Mouse (Mus musculus) stomach, postnatal 0 days (tissue): ENCODE measurements around the gene Fosl2. TPM values are rescaled to one million over a fixed set of nuclear protein-coding genes. Genes with fewer than 3 reads are reported as not detected.

Experiments used
- ATAC-seq: fragments of 200-750 bp; cut with Nextera tagmentation; 2 replicates; pipeline ENCODE4 v1.8.0; 2017; ENCODE audit not compliant: low FRiP score, low TSS enrichment
- DNase-seq: peaks from one replicate; pipeline ENCODE4 v3.0.0-alpha.2; 2016; ENCODE audit warnings: low spot score
- H3K27ac ChIP-seq: fragments of 300-500 bp; sonication (generic); replicated peaks from 2 replicates; pipeline ENCODE4 v1.5.1; 2014; ENCODE audit warnings: mild to moderate bottlenecking, control low read depth
- H3K27me3 ChIP-seq: fragments of 300-500 bp; sonication (generic); 2 replicates; pipeline ENCODE4 v1.6.1; 2014; ENCODE audit warnings: low read length; ENCODE audit not compliant: control insufficient read depth, insufficient read depth
- H3K36me3 ChIP-seq: fragments of 300-500 bp; sonication (generic); 2 replicates; pipeline ENCODE4 v1.6.1; 2014; ENCODE audit warnings: low read length, mixed read lengths; ENCODE audit not compliant: control insufficient read depth, insufficient read depth
- H3K4me1 ChIP-seq: fragments of 300-500 bp; sonication (generic); replicated peaks from 2 replicates; pipeline ENCODE4 v1.6.1; 2014; ENCODE audit warnings: antibody characterized with exemption; ENCODE audit not compliant: control insufficient read depth, insufficient read depth
- H3K4me2 ChIP-seq: fragments of 300-500 bp; sonication (generic); replicated peaks from 2 replicates; pipeline ENCODE4 v1.6.1; 2014; ENCODE audit warnings: low read depth, mild to moderate bottlenecking, control low read depth, moderate library complexity
- H3K4me3 ChIP-seq: fragments of 300-500 bp; sonication (generic); 2 replicates; pipeline ENCODE4 v1.5.1; 2014; ENCODE audit warnings: low read depth, low read length, control low read depth
- H3K9ac ChIP-seq: fragments of 300-500 bp; sonication (generic); 2 replicates; pipeline ENCODE4 v1.6.1; 2014; ENCODE audit warnings: mild to moderate bottlenecking, low read length, control low read depth, mixed read lengths
- H3K9me3 ChIP-seq: fragments of 300-500 bp; sonication (generic); 2 replicates; pipeline ENCODE4 v1.6.1; 2016; ENCODE audit warnings: low read length; ENCODE audit not compliant: control insufficient read depth
- CTCF ChIP-seq: IDR thresholded peaks from 2 replicates; pipeline ENCODE4 v1.5.1; 2016; ENCODE audit warnings: antibody characterized with exemption, low read depth, mild to moderate bottlenecking, moderate library complexity
- EP300 ChIP-seq: optimal IDR thresholded peaks from 2 replicates; pipeline ENCODE3; 2016; ENCODE audit warnings: antibody characterized with exemption
- WGBS: fragments of 180-500 bp; shearing (Covaris S2); extraction: QIAGEN DNeasy Blood & Tissue Kit; methylation state at CpG from one replicate; pipeline ENCODE4 v1.1.7; 2014; 5-methylcytosine and 5-hydroxymethylcytosine counted together
- polyA plus RNA-seq: library from polyadenylated mRNA; unstranded; fragments of >200 nt; fragmentation: Nextera tagmentation; extraction: Ambion mirVana; gene quantifications from 2 replicates; pipeline ENCODE4 v1.2.1, GENCODE M21; 2015

Fosl2 gene
- polyA plus RNA-seq, 1 experiment from 2014 or later = 10.5 TPM

- no peak overlapping the region for H3K27ac ChIP-seq
- peaks cover 68% of the 10 kb centered on the region for H3K36me3 ChIP-seq
- H3K4me3 ChIP-seq = no peak overlapping the region
- H3K27me3 ChIP-seq = no peaks in the 10 kb centered on the region
- no peak for DNase-seq
- no peak overlapping the region for H3K4me2 ChIP-seq
- no peak for TF ChIP-seq CTCF
- no peak for TF ChIP-seq EP300
- no peak overlapping the region for H3K9ac ChIP-seq
- H3K4me1 ChIP-seq = no peaks in the 10 kb centered on the region
- H3K9me3 ChIP-seq = no peaks in the 10 kb centered on the region
- no peak for ATAC-seq
- 38% methylated on average over 7 of the region's 8 CpGs for WGBS
Observed at GRCm38 (mm10) chr5:32153418-32153740, 17.8 kb downstream of the Fosl2 start.

- H3K36me3 ChIP-seq = peaks cover 62% of the 10 kb centered on the region
- H3K27me3 ChIP-seq = no peaks in the 10 kb centered on the region
- ATAC-seq (no peak), DNase-seq (no peak)
- no peak overlapping the region for H3K4me2 ChIP-seq
- H3K4me1 ChIP-seq = no peaks in the 10 kb centered on the region
- no peak for TF ChIP-seq EP300
- no peak for TF ChIP-seq CTCF
- WGBS = 78% methylated on average over 17 of the region's 17 CpGs
- no peak overlapping the region for H3K9ac ChIP-seq
- no peaks in the 10 kb centered on the region for H3K9me3 ChIP-seq
- H3K27ac ChIP-seq = no peak overlapping the region
- no peak overlapping the region for H3K4me3 ChIP-seq
Observed at GRCm38 (mm10) chr5:32153791-32154490, 18.3 kb downstream of the Fosl2 start.

- DNase-seq (no peak), ATAC-seq (no peak)
- H3K27ac ChIP-seq = peak overlapping the region; percentile 24; the same call in 1 of the 2 replicates
- peaks cover 57% of the 10 kb centered on the region for H3K36me3 ChIP-seq
- 0 out of 2 replicates have a peak overlapping the region, but pooled peaks have one; percentile 8 for H3K9ac ChIP-seq
- H3K27me3 ChIP-seq = no peaks in the 10 kb centered on the region
- no peaks in the 10 kb centered on the region for H3K4me1 ChIP-seq
- H3K9me3 ChIP-seq = no peaks in the 10 kb centered on the region
- H3K4me2 ChIP-seq = no peak overlapping the region
- TF ChIP-seq CTCF = 0 out of 2 replicates have a peak, but pooled peaks have one; percentile 20
- TF ChIP-seq EP300 = no peak
- WGBS = 65% methylated on average over 9 of the region's 9 CpGs
- H3K4me3 ChIP-seq = no peak overlapping the region
Observed at GRCm38 (mm10) chr5:32154931-32155688, 19.5 kb downstream of the Fosl2 start.

GRCm38 (mm10) chr5:32155927-32156326, 20.3 kb downstream of the Fosl2 start:
- Histone ChIP-seq H3K27me3 (no peaks in the 10 kb centered on the region), H3K36me3 (peaks cover 51% of the 10 kb centered on the region), H3K4me2 (no peak overlapping the region), H3K27ac (peak overlapping the region; percentile 24; the same call in 1 of the 2 replicates), H3K4me3 (no peak overlapping the region), H3K9ac (no peak overlapping the region), H3K9me3 (no peaks in the 10 kb centered on the region), H3K4me1 (no peaks in the 10 kb centered on the region)
- DNase-seq = no peak
- ATAC-seq = no peak
- no peak for TF ChIP-seq CTCF
- no peak for TF ChIP-seq EP300
- WGBS = 69% methylated on average over 3 of the region's 3 CpGs

GRCm38 (mm10) chr5:32163478-32164043, 28.0 kb downstream of the Fosl2 start:
- peak overlapping the region; percentile 65 for H3K27ac ChIP-seq
- H3K27me3 ChIP-seq = no peaks in the 10 kb centered on the region
- H3K4me1 ChIP-seq = no peaks in the 10 kb centered on the region
- no peaks in the 10 kb centered on the region for H3K9me3 ChIP-seq
- ATAC-seq (peak; percentile 31; the same call in 1 of the 2 replicates), DNase-seq (no peak)
- H3K4me2 ChIP-seq = no peak overlapping the region
- H3K9ac ChIP-seq = no peak overlapping the region
- H3K36me3 ChIP-seq = no peaks in the 10 kb centered on the region
- TF ChIP-seq EP300 (no peak), CTCF (no peak)
- 60% methylated on average over 3 of the region's 3 CpGs for WGBS
- H3K4me3 ChIP-seq = no peak overlapping the region
